Mouse (Mus musculus) intestine, embryonic 16.5 days (tissue): ENCODE results near the gene Ugt1a10. TPM values are rescaled to one million over a fixed set of nuclear protein-coding genes. Genes with fewer than 3 reads are reported as not detected.

Experiments
- ATAC-seq: fragments of 200-750 bp; cut with Nextera tagmentation; 2 replicates; pipeline ENCODE4 v1.8.0; 2017; ENCODE audit warnings: moderate TSS enrichment, moderate library complexity
- H3K27ac ChIP-seq: fragments of 300-500 bp; sonication (generic); 2 replicates; pipeline ENCODE4 v1.5.1; 2014; ENCODE audit warnings: mild to moderate bottlenecking, low read length
- H3K27me3 ChIP-seq: fragments of 300-500 bp; sonication (generic); replicated peaks from 2 replicates; pipeline ENCODE4 v1.6.1; 2014; ENCODE audit warnings: low read length, control low read depth, mixed read lengths; ENCODE audit not compliant: control insufficient read depth, insufficient read depth
- H3K36me3 ChIP-seq: fragments of 300-500 bp; sonication (generic); 2 replicates; pipeline ENCODE4 v1.6.1; 2014; ENCODE audit warnings: low read length, control low read depth; ENCODE audit not compliant: control insufficient read depth, insufficient read depth
- H3K4me1 ChIP-seq: fragments of 300-500 bp; sonication (generic); 2 replicates; pipeline ENCODE4 v1.6.1; 2014; ENCODE audit warnings: low read length, control low read depth, mixed read lengths; ENCODE audit not compliant: control insufficient read depth, insufficient read depth
- H3K4me2 ChIP-seq: fragments of 300-500 bp; sonication (generic); 2 replicates; pipeline ENCODE4 v1.6.1; 2014; ENCODE audit warnings: low read depth, low read length, control low read depth
- H3K4me3 ChIP-seq: fragments of 300-500 bp; sonication (generic); 2 replicates; pipeline ENCODE4 v1.5.1; 2014; ENCODE audit warnings: mild to moderate bottlenecking, low read length
- H3K9ac ChIP-seq: fragments of 300-500 bp; sonication (generic); 2 replicates; pipeline ENCODE4 v1.6.1; 2014; ENCODE audit warnings: low read depth, low read length
- H3K9me3 ChIP-seq: fragments of 300-500 bp; sonication (generic); 2 replicates; pipeline ENCODE4 v1.6.1; 2016; ENCODE audit warnings: low read length, control low read depth; ENCODE audit not compliant: control insufficient read depth
- WGBS: fragments of 180-500 bp; shearing (Covaris S2); extraction: QIAGEN DNeasy Blood & Tissue Kit; methylation state at CpG from one replicate; pipeline ENCODE4 v1.1.7; 2014; 5-methylcytosine and 5-hydroxymethylcytosine counted together
- polyA plus RNA-seq: library from polyadenylated mRNA; unstranded; fragments of >200 nt; fragmentation: Nextera tagmentation; extraction: Ambion mirVana; gene quantifications from 2 replicates; pipeline ENCODE4 v1.2.1, GENCODE M21; 2015

The Ugt1a10 gene
- polyA plus RNA-seq, 1 experiment from 2014 or later: not detected

- H3K36me3 ChIP-seq: peaks cover 60% of the 10 kb centered on the region
- H3K4me3 ChIP-seq: no peak overlapping the region
- 85% methylated on average over 7 of the region's 7 CpGs for WGBS
- 0 out of 2 replicates have a peak, but pooled peaks cover 10% of the 10 kb centered on the region for H3K4me1 ChIP-seq
- H3K4me2 ChIP-seq: no peak overlapping the region
- H3K27ac ChIP-seq: no peak overlapping the region
- ATAC-seq: peak; percentile 8; the same call in 1 of the 2 replicates
- no peaks in the 10 kb centered on the region for H3K9me3 ChIP-seq
- no peak overlapping the region for H3K9ac ChIP-seq
- no peaks in the 10 kb centered on the region for H3K27me3 ChIP-seq
Measured at GRCm38 (mm10) chr1:88261706-88262105, 206.5 kb downstream of the Ugt1a10 start.

DNA sequence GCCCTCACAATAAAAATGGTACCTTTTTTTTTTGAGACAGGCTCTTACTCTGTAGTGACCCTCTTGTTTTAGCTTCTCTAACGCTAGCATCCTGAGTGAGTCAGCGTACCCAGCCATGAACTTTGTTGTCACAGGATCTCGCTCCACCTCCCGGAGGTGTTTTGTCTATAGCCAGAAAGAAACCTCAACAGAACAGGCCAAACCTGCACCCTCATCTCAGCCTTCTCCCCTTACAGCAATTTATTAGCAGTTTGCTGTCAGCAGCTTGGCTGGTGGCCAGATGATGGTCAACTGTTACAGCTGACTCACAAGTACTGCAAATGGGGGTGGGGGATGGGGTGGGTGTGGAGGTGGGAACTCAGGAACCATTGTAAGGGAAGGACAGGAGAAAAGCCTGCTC is 207.1 kb downstream of the Ugt1a10 start:
- H3K4me2 ChIP-seq: no peak overlapping the region
- H3K27ac ChIP-seq: no peak overlapping the region
- 0 out of 2 replicates have a peak, but pooled peaks cover 10% of the 10 kb centered on the region for H3K4me1 ChIP-seq
- H3K4me3 ChIP-seq: no peak overlapping the region
- H3K9me3 ChIP-seq: no peaks in the 10 kb centered on the region
- no peak overlapping the region for H3K9ac ChIP-seq
- WGBS: 75% methylated on average over 4 of the region's 4 CpGs
- H3K36me3 ChIP-seq: peaks cover 66% of the 10 kb centered on the region
- peak; percentile 9; the same call in 1 of the 2 replicates for ATAC-seq
- no peaks in the 10 kb centered on the region for H3K27me3 ChIP-seq

DNA sequence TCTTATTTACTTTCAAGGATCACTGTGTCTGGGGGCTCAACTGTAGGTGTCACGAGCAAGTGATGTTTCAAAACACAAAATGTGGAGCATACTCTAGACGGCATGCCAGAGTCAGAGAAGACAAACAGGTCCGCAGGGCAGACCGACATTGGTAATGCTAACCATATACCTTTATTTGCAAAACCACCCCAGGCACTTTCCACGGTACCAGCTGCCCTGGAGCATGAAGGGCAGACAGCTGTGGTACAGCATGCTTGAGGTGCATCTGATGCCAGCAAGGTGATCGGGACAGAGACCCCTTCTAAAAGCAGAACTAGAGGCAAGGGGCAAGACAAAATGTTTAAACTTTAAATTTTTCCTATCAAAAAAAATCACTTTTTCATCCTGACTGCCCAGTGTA is 207.8 kb downstream of the Ugt1a10 start:
- Histone ChIP-seq H3K4me3 (no peak overlapping the region), H3K4me2 (no peak overlapping the region), H3K27me3 (no peaks in the 10 kb centered on the region), H3K9ac (no peak overlapping the region), H3K9me3 (no peaks in the 10 kb centered on the region), H3K36me3 (peaks cover 73% of the 10 kb centered on the region), H3K4me1 (0 out of 2 replicates have a peak, but pooled peaks cover 10% of the 10 kb centered on the region), H3K27ac (no peak overlapping the region)
- 76% methylated on average over 6 of the region's 6 CpGs for WGBS
- no peak for ATAC-seq

DNA sequence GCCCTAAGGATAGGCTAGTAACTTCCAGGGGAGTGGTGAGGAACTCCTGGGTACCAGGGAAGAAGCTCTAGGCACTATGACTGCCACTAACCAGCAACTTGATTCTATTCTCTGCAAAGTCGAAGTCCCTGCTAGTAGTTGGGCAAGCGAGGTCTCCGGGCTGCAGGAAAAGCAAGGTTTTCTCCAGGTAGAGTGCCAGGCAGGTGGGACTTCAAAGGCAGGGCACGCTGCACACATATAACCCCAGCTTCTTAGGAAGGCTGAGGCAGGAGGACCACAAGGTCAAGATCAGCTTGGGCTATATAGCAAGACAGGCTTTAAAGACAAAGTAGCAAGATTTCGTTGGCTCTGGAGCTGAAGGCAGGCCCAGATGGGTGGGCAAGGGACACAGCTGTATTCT is 208.6 kb downstream of the Ugt1a10 start:
- no peak for ATAC-seq
- Histone ChIP-seq H3K27me3 (no peaks in the 10 kb centered on the region), H3K9me3 (no peaks in the 10 kb centered on the region), H3K36me3 (peaks cover 81% of the 10 kb centered on the region), H3K27ac (no peak overlapping the region), H3K4me2 (no peak overlapping the region), H3K4me3 (no peak overlapping the region), H3K9ac (no peak overlapping the region), H3K4me1 (0 out of 2 replicates have a peak, but pooled peaks cover 10% of the 10 kb centered on the region)
- WGBS: 91% methylated on average over 5 of the region's 5 CpGs

DNA sequence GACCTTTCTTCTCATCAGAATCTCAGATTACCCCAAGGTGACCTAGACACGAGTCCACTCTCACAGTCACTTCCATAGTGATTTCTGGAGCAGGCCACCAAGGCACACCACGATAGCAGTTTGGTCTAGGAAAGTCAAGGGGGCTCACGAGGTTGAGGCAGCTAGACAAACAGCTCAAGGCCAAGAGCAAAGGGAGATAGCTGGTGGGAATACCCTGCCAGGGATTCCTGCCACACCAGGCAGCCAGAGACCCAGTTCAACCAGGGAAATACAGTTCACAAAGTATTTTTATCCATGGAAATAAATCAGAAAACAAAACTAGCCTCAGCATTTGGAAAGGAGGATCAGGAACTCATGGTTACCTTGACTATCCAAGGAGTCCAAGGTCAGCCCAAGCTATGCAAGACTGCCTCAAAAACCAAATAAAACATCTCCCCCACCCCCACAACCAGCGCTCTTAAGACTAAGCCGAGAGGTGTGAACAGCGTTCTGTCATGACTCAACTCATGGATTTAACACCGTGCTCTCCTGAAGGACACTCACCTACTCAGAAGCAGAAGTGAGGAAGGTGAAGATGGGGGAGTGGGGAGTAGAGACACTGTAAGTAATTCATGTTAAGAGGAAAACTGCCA is 209.2 kb downstream of the Ugt1a10 start:
- ATAC-seq: no peak
- Histone ChIP-seq H3K4me2 (no peak overlapping the region), H3K4me3 (no peak overlapping the region), H3K27ac (no peak overlapping the region), H3K36me3 (peaks cover 86% of the 10 kb centered on the region), H3K4me1 (0 out of 2 replicates have a peak, but pooled peaks cover 10% of the 10 kb centered on the region), H3K9me3 (no peaks in the 10 kb centered on the region), H3K9ac (no peak overlapping the region), H3K27me3 (no peaks in the 10 kb centered on the region)
- 88% methylated on average over 7 of the region's 7 CpGs for WGBS

- Histone ChIP-seq H3K4me2 (no peak overlapping the region), H3K27ac (no peak overlapping the region), H3K4me3 (no peak overlapping the region), H3K27me3 (no peaks in the 10 kb centered on the region), H3K9me3 (no peaks in the 10 kb centered on the region), H3K36me3 (peaks cover 92% of the 10 kb centered on the region), H3K4me1 (0 out of 2 replicates have a peak, but pooled peaks cover 8% of the 10 kb centered on the region), H3K9ac (no peak overlapping the region)
- no peak for ATAC-seq
- 77% methylated on average over 4 of the region's 4 CpGs for WGBS
Measured at GRCm38 (mm10) chr1:88264869-88265240, 209.7 kb downstream of the Ugt1a10 start.

DNA sequence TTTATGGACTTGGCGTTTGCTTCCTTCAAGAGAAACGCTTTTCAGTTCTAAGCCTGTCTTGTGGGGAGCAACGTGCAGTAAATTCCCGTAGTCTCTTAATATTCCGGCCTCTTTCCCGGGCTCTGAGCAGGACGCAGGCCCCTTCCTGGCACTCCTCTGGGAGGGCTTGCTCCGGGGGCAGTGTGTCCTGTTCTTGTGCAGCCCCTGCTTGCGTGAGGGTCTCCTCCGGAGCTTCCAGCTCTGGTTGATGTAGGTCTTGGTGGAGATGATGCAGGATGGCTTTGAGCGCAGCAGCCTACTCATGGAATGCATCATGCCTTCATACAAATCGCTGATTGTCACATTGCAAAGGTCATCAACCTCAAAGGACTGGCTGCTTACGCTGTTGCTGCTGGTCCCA is 210.9 kb downstream of the Ugt1a10 start:
- 89% methylated on average over 13 of the region's 13 CpGs for WGBS
- no peaks in the 10 kb centered on the region for H3K9me3 ChIP-seq
- no peak for ATAC-seq
- no peak overlapping the region for H3K27ac ChIP-seq
- peaks cover 88% of the 10 kb centered on the region for H3K36me3 ChIP-seq
- H3K9ac ChIP-seq: no peak overlapping the region
- H3K4me3 ChIP-seq: no peak overlapping the region
- no peak overlapping the region for H3K4me2 ChIP-seq
- H3K4me1 ChIP-seq: 0 out of 2 replicates have a peak, but pooled peaks cover 5% of the 10 kb centered on the region
- no peaks in the 10 kb centered on the region for H3K27me3 ChIP-seq

DNA sequence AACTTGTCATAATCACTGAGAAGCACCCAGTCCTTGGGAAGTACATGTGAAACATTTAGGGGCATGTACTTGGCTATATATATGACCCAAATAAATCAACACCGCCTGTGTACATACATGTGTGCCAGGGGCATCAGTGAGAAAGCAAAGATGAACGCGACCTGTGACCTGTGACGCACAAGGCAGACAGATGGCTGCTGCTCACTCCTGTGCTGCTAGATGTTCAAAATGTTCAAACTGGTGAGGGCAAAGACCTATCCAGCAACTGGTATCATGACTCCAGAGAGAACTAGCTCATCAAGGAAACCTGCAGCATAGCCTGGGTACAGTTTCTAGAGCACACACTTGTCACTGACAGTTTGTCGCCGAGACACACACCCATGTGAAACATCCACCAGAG is 212.3 kb downstream of the Ugt1a10 start:
- no peak for ATAC-seq
- Histone ChIP-seq H3K4me1 (0 out of 2 replicates have a peak, but pooled peaks cover 2% of the 10 kb centered on the region), H3K27ac (no peak overlapping the region), H3K4me2 (no peak overlapping the region), H3K9me3 (no peaks in the 10 kb centered on the region), H3K36me3 (peaks cover 87% of the 10 kb centered on the region), H3K4me3 (no peak overlapping the region), H3K27me3 (no peaks in the 10 kb centered on the region), H3K9ac (no peak overlapping the region)
- 94% methylated on average over 6 of the region's 6 CpGs for WGBS

GRCm38 (mm10) chr1:88268070-88268469 is 212.9 kb downstream of the Ugt1a10 start:
- Histone ChIP-seq H3K9me3 (no peaks in the 10 kb centered on the region), H3K27ac (no peak overlapping the region), H3K4me2 (no peak overlapping the region), H3K36me3 (peaks cover 86% of the 10 kb centered on the region), H3K27me3 (no peaks in the 10 kb centered on the region), H3K4me3 (no peak overlapping the region), H3K4me1 (no peaks in the 10 kb centered on the region), H3K9ac (no peak overlapping the region)
- ATAC-seq: no peak
- WGBS: 87% methylated on average over 6 of the region's 6 CpGs
